Mouse (Mus musculus) midbrain, embryonic 12.5 days (tissue): ENCODE measurements around the gene Gm28053. TPM values are rescaled to one million over a fixed set of nuclear protein-coding genes. Genes with fewer than 3 reads are reported as not detected.

Experiments used
- ATAC-seq: fragments of 200-750 bp; cut with Nextera tagmentation; 2 replicates; pipeline ENCODE4 v1.8.0; 2017; ENCODE audit warnings: low read depth, moderate TSS enrichment, moderate library complexity; ENCODE audit not compliant: low FRiP score
- H3K27ac ChIP-seq: fragments of 300-500 bp; sonication (generic); replicated peaks from 2 replicates; pipeline ENCODE4 v1.5.1; 2016; ENCODE audit warnings: mild to moderate bottlenecking
- H3K27me3 ChIP-seq: fragments of 300-500 bp; sonication (generic); 2 replicates; pipeline ENCODE4 v1.6.1; 2016; ENCODE audit warnings: mild to moderate bottlenecking
- H3K36me3 ChIP-seq: fragments of 300-500 bp; sonication (generic); 2 replicates; pipeline ENCODE4 v1.6.1; 2016
- H3K4me1 ChIP-seq: fragments of 300-500 bp; sonication (generic); 2 replicates; pipeline ENCODE4 v1.6.1; 2016
- H3K4me2 ChIP-seq: fragments of 300-500 bp; sonication (generic); replicated peaks from 2 replicates; pipeline ENCODE4 v1.6.1; 2016; ENCODE audit warnings: mild to moderate bottlenecking, moderate library complexity
- H3K4me3 ChIP-seq: fragments of 300-500 bp; sonication (generic); 2 replicates; pipeline ENCODE4 v1.5.1; 2016; ENCODE audit warnings: mild to moderate bottlenecking
- H3K9ac ChIP-seq: fragments of 300-500 bp; sonication (generic); replicated peaks from 2 replicates; pipeline ENCODE4 v1.6.1; 2016; ENCODE audit warnings: mild to moderate bottlenecking, moderate library complexity
- H3K9me3 ChIP-seq: fragments of 300-500 bp; sonication (generic); 2 replicates; pipeline ENCODE4 v1.6.1; 2016; ENCODE audit warnings: mild to moderate bottlenecking
- WGBS: fragments of 180-500 bp; shearing (Covaris S2); methylation state at CpG from one replicate; pipeline ENCODE4 v1.1.7; 2016; 5-methylcytosine and 5-hydroxymethylcytosine counted together
- polyA plus RNA-seq: library from polyadenylated mRNA; unstranded; fragments of >200 nt; fragmentation: Nextera tagmentation; extraction: Ambion mirVana; gene quantifications from 2 replicates; pipeline ENCODE4 v1.2.1, GENCODE M21; 2016

Gene Gm28053
- not detected in 2 replicates for polyA plus RNA-seq

DNA sequence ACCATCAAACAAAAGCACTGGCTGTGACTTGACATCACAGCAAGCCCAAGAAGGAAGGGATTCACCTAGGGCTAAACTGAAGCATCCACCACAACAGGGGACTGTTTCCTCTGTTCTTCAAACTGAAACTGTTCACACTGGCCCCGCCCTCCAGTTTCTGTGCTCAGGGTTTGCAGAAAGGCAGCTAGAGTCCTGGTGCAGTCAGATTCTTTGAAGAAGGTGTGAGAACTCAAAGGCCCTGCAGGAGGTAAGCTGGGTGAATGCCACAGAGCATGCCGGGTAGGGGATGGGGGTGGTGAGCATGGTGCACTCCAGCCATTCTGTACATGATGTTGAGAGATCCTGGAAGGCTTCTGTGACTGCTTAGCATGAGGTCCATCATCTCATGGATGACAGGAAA, at the start of gene Gm28053, which contains the start of gene Gimap7:
Gm28053 (plus strand) TSS at position 153 of the 400 bp plus-strand sequence.
Gimap7 (plus strand) TSS at position 167 of the 400 bp plus-strand sequence.
- no peak within 1 kb of the TSS for H3K9ac ChIP-seq
- no peak within 1 kb of the TSS for H3K4me2 ChIP-seq
- no peak within 1 kb of the TSS for H3K4me3 ChIP-seq
- no peak within 1 kb of the TSS for H3K27ac ChIP-seq
- H3K4me1 ChIP-seq: no peaks in the 10 kb centered on the region
- H3K36me3 ChIP-seq: no peaks in the 10 kb centered on the region
- H3K27me3 ChIP-seq: no peaks in the 10 kb centered on the region
- no peak for ATAC-seq
- 59% methylated on average over 2 of the region's 2 CpGs for WGBS
- no peaks in the 10 kb centered on the region for H3K9me3 ChIP-seq

DNA sequence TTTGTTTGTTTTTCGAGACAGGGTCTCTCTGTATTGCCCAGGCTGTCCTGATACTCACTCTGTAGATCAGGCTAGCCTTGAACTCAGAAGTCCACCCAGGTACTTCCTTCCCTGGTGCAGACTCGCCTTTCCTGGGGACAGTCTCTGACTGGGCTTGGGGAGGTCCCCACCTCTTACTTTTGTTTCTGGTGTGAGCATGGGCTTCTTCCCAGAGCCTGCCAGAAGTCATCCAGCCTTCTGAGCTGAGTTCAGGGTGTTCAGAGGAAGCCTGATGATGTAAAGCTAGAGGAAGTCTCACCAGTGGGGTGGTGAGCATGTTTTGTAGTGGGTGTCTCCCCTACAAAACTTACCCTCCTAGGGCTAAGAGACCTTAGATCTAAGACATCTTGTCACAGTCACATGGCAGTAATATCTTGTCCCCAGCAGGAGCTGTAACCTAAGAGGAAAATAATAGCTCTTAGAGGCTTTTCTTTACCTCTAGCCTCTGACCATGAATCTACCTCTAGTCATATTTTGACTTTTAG, 48.9 kb upstream of the Gm28053 start:
- Histone ChIP-seq H3K4me2 (no peak overlapping the region), H3K27ac (no peak overlapping the region), H3K36me3 (no peaks in the 10 kb centered on the region), H3K27me3 (no peaks in the 10 kb centered on the region), H3K9me3 (no peaks in the 10 kb centered on the region), H3K4me1 (no peaks in the 10 kb centered on the region), H3K9ac (no peak overlapping the region), H3K4me3 (no peak overlapping the region)
- ATAC-seq: no peak
- WGBS: 62% methylated on average over 2 of the region's 2 CpGs

DNA sequence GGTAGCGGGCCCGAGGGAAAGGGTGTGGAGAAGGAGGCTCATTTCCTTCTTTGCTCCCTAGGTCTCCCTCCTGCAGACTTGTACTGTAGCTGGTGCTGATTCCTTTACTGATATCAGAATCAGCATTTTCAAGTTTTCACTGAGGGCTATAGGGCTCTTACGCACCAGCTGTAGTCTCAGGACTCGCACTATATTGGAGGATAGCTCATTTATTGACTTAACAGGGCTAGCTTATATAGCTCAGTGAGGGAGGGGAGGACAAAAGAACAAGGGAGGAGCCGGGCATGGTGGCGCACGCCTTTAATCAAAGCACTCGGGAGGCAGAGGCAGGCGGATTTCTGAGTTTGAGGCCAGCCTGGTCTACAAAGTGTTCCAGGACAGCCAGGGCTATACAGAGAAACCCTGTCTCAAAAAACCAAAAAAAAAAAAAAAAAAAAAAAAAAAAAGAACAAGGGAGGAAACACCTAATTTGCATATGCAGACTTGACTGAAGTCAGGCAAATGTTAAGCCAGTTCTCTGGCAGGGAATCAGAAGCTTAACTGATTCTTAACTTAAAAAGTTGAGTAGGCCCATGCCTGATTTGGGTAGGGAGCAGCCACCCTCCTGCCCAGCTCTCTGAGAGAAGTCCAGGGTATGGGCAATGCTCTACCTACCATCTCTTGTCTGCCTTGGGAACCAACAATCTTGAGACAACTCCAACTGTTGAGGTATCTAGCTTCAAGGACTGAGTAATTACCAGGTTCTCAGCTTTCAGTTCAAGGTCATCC, 43.9 kb upstream of the Gm28053 start:
- H3K4me3 ChIP-seq: no peak overlapping the region
- no peak for ATAC-seq
- H3K4me1 ChIP-seq: peaks cover 7% of the 10 kb centered on the region; the same call in 1 of the 2 replicates
- WGBS: 93% methylated on average over 9 of the region's 9 CpGs
- no peak overlapping the region for H3K9ac ChIP-seq
- no peak overlapping the region for H3K4me2 ChIP-seq
- no peak overlapping the region for H3K27ac ChIP-seq
- no peaks in the 10 kb centered on the region for H3K27me3 ChIP-seq
- no peaks in the 10 kb centered on the region for H3K9me3 ChIP-seq
- H3K36me3 ChIP-seq: no peaks in the 10 kb centered on the region

DNA sequence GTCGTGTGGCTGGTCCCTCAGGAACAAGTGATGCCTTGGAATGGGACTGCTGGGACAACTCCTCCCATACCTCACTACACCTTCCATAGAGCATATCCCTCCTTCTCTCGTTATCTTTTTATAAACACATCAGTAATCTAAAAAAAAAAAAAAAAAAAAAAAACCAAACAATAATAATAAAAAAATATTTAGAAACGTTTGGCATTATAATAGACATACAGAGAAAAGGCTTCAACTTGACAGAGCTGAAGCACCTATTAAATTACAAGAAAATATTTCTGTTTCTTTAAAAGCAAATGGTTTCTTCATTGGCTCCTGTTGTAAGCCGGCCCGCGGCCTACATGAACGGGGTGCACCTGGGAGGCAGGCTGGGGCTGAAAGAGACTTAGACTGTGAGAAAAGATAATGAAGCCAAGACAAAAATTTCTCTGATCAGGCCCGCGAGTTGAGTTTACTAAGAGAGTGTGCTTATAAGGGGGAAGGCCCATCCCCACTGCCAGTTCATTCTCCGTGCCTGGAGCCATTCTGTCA, 42.9 kb upstream of the Gm28053 start:
- Histone ChIP-seq H3K27me3 (no peaks in the 10 kb centered on the region), H3K9me3 (no peaks in the 10 kb centered on the region), H3K4me2 (peak overlapping the region; percentile 27; the same call in 1 of the 2 replicates), H3K27ac (no peak overlapping the region), H3K9ac (no peak overlapping the region), H3K4me3 (no peak overlapping the region), H3K4me1 (peaks cover 7% of the 10 kb centered on the region; the same call in 1 of the 2 replicates), H3K36me3 (no peaks in the 10 kb centered on the region)
- WGBS: 47% methylated on average over 10 of the region's 10 CpGs
- ATAC-seq: no peak

DNA sequence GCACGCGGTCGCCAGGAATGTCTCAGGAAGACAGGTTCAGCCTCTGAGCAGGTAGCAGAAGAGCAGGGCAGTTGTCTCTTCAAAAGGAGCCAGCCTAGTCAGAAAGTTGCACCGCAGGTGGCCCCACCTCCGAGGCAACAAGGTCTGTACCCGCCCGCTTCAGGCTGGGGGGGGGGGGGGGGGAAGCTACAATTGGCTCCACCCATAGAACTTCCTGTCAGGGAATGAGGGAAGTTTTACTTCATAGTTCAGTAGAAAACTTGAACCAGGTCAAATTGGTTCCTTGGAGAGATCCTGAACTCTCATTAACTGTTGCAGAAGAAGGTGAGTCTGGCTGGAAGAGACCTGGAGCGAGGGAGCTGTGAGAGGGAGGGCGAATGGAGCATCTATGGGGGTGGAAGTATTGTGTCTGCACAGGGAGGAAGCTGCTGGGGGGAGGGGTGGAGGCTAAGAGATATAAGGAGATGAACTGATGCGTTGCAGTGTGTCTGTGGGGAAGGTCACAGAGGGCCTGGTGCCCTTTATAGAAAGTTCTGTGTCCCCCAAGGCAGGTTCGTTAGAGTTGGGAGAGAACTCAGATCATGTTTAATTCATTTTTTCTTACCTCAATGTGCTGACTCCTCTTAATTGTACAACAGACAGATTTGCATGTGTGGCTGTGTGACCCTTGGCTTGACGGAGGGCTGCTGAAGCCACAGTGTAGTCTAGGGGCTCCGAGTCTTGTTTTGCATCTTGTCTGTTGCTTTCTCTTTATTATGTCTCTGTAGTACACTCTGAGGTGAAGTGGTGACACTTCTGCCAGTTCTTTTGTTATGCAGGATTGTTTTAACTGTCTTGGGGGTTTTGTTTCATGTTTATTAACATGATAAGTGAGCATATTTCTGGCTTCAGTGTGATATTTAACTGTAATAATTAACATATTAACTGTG, 42.2 kb upstream of the Gm28053 start, which contains the start of gene Gimap9:
Gimap9 (plus strand) TSS at position 199 of the 929 bp plus-strand sequence.
- ATAC-seq: no peak

DNA sequence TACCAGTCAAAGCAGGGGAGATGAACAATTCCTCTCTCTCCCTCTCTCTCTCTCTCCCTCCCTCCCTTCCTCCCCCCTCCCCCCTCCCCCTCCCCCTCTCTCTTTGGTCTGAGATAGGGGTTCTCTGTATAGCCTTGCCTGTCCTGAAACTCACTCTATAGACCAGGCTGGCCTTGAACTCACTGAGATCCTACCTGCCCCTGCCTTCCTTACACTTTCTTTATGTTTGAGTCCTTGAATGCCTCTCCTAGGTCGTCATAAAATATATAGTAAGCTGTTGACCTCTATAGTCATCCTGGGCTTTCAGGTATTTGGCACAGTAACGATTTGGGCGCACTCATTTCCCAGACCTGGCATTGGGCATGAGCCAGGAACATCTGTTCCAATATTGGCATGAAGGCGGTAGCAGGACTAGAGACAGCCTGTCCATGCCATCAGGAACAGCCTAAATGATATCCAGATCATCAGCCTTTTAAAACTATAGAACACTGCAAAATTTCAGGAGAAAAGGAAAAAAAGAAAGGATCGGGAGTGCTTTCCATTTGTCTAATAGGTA, 41.5 kb upstream of the Gm28053 start:
- no peaks in the 10 kb centered on the region for H3K27me3 ChIP-seq
- ATAC-seq: no peak
- 90% methylated on average over 5 of the region's 5 CpGs for WGBS
- no peaks in the 10 kb centered on the region for H3K36me3 ChIP-seq
- no peaks in the 10 kb centered on the region for H3K9me3 ChIP-seq
- H3K4me2 ChIP-seq: no peak overlapping the region
- no peak overlapping the region for H3K4me3 ChIP-seq
- H3K4me1 ChIP-seq: peaks cover 7% of the 10 kb centered on the region; the same call in 1 of the 2 replicates
- H3K9ac ChIP-seq: no peak overlapping the region
- H3K27ac ChIP-seq: no peak overlapping the region

More for the DNA sequence above, 42.2 kb upstream of the Gm28053 start, which contains the start of gene Gimap9:
- H3K27me3 ChIP-seq: no peaks in the 10 kb centered on the region
- 21% methylated on average over 9 of the region's 13 CpGs for WGBS
- no peak within 1 kb of the TSS for H3K4me3 ChIP-seq
- H3K4me2 ChIP-seq: peak within 1 kb of the TSS; percentile 27; the same call in 1 of the 2 replicates
- H3K27ac ChIP-seq: no peak within 1 kb of the TSS
- peaks cover 7% of the 10 kb centered on the region; the same call in 1 of the 2 replicates for H3K4me1 ChIP-seq
- H3K36me3 ChIP-seq: no peaks in the 10 kb centered on the region
- H3K9me3 ChIP-seq: no peaks in the 10 kb centered on the region
- H3K9ac ChIP-seq: no peak within 1 kb of the TSS

DNA sequence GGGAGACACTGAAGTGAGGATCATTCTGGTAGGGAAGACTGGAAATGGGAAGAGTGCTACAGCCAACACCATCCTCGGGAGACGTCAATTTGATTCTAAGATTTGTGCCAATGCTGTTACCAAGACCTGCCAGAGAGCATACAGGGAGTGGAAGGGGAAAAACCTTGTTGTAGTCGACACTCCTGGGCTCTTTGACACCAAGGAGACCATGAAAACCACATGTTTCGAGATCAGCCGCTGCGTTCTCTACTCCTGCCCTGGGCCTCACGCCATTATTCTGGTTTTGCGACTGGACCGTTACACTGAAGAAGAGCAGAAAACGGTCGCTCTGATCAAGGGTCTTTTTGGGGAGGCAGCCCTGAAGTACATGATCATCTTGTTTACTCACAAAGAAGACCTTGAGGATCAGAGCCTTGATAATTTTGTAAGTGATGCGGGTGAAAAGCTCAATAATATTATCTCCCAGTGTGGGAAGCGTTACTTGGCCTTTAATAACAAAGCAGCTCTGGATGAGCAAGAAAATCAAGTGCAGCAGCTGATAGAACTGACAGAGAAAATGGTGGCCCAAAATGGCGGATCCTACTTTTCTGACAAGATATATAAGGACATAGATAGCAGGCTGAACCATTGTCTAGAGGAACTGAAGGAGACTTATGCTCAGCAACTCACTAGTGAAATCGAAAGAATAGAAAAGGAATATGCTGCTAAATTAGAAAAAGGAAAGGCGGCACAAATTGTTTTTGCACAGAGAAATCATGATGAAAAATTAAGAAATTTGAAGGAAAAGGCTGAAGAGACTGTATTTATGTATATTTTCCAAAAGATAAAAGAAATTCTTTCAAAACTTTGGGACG, 40.7 kb upstream of the Gm28053 start:
- H3K27me3 ChIP-seq: no peaks in the 10 kb centered on the region
- no peaks in the 10 kb centered on the region for H3K36me3 ChIP-seq
- ATAC-seq: no peak
- no peak overlapping the region for H3K4me3 ChIP-seq
- peaks cover 7% of the 10 kb centered on the region; the same call in 1 of the 2 replicates for H3K4me1 ChIP-seq
- H3K9ac ChIP-seq: no peak overlapping the region
- H3K4me2 ChIP-seq: no peak overlapping the region
- H3K27ac ChIP-seq: no peak overlapping the region
- H3K9me3 ChIP-seq: no peaks in the 10 kb centered on the region
- 93% methylated on average over 17 of the region's 17 CpGs for WGBS

DNA sequence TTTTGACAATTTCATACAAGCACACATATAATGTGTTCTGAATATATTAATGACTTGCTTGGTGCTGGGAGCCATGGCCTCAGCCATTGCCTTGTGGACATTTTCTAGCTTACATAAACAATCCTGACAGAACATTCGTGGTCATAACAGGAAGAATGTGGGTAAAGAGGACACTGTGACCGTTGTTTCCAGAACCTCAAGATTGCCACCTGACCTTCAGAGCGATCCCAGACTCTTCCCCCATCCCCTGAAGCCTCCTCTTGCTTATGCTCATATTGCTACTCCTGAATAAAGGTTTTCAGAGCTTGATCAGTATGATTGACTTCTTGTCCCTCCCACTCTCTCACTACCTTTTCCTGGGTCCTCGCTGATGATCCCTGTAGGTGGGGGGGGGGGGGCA, 40.0 kb upstream of the Gm28053 start:
- H3K27me3 ChIP-seq: no peaks in the 10 kb centered on the region
- no peak overlapping the region for H3K4me3 ChIP-seq
- H3K9me3 ChIP-seq: no peaks in the 10 kb centered on the region
- ATAC-seq: no peak
- no peak overlapping the region for H3K9ac ChIP-seq
- no peak overlapping the region for H3K27ac ChIP-seq
- H3K36me3 ChIP-seq: no peaks in the 10 kb centered on the region
- no peak overlapping the region for H3K4me2 ChIP-seq
- 92% methylated on average over 4 of the region's 4 CpGs for WGBS
- peaks cover 7% of the 10 kb centered on the region; the same call in 1 of the 2 replicates for H3K4me1 ChIP-seq

DNA sequence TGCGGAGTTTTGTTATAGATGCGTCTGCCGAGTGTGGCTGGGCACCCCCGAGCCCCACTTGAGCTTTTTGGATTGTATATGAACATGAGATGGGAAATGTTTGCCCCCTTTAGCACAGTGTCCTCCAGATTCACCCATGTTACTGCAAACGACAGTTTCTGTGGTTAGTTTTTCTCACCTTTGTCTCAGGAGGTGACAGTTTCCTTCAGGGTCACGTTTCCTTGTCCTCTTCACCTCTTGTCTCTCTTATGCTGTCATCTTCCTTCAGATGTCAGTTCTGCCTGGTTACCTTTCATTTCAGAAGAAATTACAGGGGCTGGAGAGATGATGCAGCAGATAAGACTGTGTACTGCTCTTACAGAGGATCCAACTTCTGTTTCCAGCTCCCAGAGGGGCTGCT, 38.7 kb upstream of the Gm28053 start:
- H3K27ac ChIP-seq: no peak overlapping the region
- H3K4me3 ChIP-seq: no peak overlapping the region
- H3K4me2 ChIP-seq: no peak overlapping the region
- WGBS: 86% methylated on average over 6 of the region's 6 CpGs
- no peaks in the 10 kb centered on the region for H3K27me3 ChIP-seq
- H3K9ac ChIP-seq: no peak overlapping the region
- H3K4me1 ChIP-seq: peaks cover 7% of the 10 kb centered on the region; the same call in 1 of the 2 replicates
- no peaks in the 10 kb centered on the region for H3K9me3 ChIP-seq
- H3K36me3 ChIP-seq: no peaks in the 10 kb centered on the region
- no peak for ATAC-seq

DNA sequence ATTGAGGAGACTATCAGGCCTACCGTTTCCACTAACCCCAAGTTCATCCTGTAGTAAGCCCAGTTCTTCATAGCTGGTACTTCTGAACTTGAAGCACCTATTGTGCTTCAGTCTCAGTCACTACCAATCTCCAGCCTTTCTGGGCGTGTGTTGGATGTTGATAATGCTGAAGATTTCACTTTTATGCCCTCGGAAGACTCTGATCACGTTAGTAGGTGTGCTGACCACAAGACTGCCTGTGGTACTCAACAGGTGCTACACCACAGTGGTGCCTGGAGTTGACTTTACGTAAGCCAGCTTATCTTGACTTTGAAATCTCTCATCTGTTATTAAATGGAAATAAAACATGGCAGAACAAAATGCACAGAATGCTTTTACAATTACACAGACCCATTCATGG, 38.0 kb upstream of the Gm28053 start:
- 81% methylated on average over 5 of the region's 5 CpGs for WGBS
- H3K9ac ChIP-seq: no peak overlapping the region
- no peak overlapping the region for H3K27ac ChIP-seq
- no peak overlapping the region for H3K4me3 ChIP-seq
- no peak overlapping the region for H3K4me2 ChIP-seq
- no peaks in the 10 kb centered on the region for H3K36me3 ChIP-seq
- H3K27me3 ChIP-seq: no peaks in the 10 kb centered on the region
- H3K9me3 ChIP-seq: no peaks in the 10 kb centered on the region
- peaks cover 7% of the 10 kb centered on the region; the same call in 1 of the 2 replicates for H3K4me1 ChIP-seq
- no peak for ATAC-seq
